Mouse (Mus musculus): Measurements from ENCODE around the gene Slc22a5. TPM values are rescaled to one million over a fixed set of nuclear protein-coding genes. Genes with fewer than 3 reads are reported as not detected.
A peak's percentile ranks its signal among the peaks of the same experiment; 100 is the strongest.
"Not testable (repeated sequence)": the region's sequence is repeated elsewhere in the genome, so short reads cannot be mapped to it uniquely, and the experiment has no call there.

Slc22a5 gene
- polyA plus RNA-seq (2015; fragmentation: Nextera tagmentation; extraction: Ambion mirVana): 9.0 and 10.6 TPM in 2 replicates

DNA sequence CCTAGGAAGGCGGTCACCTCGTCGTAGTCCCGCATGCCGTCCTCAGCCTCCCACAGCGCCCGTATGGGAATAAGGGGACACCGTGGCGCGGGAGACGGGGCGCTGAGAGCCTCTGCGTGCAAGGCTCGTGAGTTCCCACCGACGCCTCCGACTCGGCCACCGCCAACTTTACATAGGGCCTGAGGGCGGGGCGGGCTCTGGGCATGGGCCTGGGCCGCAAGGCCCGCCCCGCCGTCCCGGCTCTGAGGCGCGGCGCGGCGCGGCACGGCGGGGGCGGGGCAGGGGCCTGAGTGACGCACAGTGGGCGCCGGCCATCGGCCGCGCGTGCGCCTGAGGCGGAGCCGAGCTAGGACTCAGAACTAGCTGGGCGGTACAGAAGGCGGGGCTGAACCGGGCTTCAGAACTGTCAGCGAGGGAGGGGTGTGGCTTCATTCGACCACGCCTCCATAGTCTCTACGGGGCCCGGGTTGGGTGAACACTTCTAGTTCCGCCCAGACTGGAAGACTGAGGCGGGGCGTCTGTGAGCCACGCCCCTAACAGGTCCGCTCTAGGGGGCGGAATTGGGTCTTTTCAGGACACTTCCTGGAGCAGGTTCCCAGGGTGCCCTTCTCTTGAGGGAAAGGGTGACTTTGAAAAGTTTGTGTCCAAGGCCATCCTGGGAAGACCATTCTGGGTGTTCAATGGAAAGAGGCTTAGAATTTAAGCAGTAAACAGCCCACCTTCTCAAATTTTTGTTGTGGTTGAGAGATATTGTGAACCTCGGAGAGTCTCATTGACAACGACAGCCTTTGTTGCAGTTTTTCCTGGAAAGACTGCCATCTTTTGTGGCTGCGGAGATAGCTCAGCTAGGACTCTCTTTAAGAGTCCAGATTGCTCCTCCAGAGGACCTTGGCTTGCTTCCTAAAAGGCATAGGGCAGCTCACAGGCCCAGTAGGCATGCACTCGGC is at the start of gene Slc22a5:
Slc22a5 (minus strand) TSS at position 156 of the 947 bp plus-strand sequence.
- peak; percentile 98 for ATAC-seq (replicated peaks; ENCODE audit: extremely low read depth, insufficient read depth, low FRiP score)
- H3K4me1 ChIP-seq (ENCODE audit: control insufficient read depth, insufficient read depth, low read length): peaks cover 24% of the 10 kb centered on the region
- H3K4me3 ChIP-seq (ENCODE audit: low read length): peak within 1 kb of the TSS; percentile 62
- no peaks in the 10 kb centered on the region for H3K27me3 ChIP-seq (ENCODE audit: control insufficient read depth, insufficient read depth, low read length)
- 3% methylated on average over 63 of the region's 63 CpGs for WGBS
- no peaks in the 10 kb centered on the region for H3K9me3 ChIP-seq (replicated peaks; ENCODE audit: control insufficient read depth, low read length)
- no peaks in the 10 kb centered on the region for H3K36me3 ChIP-seq (ENCODE audit: control insufficient read depth, insufficient read depth)
- peak within 1 kb of the TSS; percentile 93 for H3K4me2 ChIP-seq (ENCODE audit: low read depth, low read length)
- H3K9ac ChIP-seq (ENCODE audit: low read length): peak within 1 kb of the TSS; percentile 83
- peak within 1 kb of the TSS; percentile 73 for H3K27ac ChIP-seq (ENCODE audit: low read length)

DNA sequence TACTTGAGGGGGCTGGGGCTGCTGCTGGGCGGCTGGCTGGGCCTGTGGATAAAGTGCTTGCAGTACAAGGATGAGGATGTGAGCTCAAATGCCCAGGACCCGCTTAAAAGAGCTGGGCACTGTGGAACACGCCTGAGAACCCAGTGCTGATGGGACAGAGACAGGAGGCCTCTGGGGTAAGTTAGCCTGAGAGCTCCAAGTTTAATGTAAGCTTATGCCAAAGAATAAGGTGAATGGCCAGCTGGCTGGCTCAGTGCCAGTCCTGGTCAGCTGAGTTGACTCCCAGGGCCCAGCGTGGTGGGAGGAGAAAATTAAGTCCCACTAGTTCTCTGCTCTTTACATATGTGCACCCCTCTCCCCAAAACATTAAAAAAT is 40.5 kb upstream of the Slc22a5 start:
- WGBS: 54% methylated on average over 4 of the region's 4 CpGs
- not testable (repeated sequence) for ATAC-seq (replicated peaks; ENCODE audit: extremely low read depth, insufficient read depth, low FRiP score); H3K4me3 ChIP-seq (ENCODE audit: low read length); H3K27ac ChIP-seq (ENCODE audit: low read length); H3K36me3 ChIP-seq (ENCODE audit: control insufficient read depth, insufficient read depth); H3K9ac ChIP-seq (ENCODE audit: low read length); H3K27me3 ChIP-seq (ENCODE audit: control insufficient read depth, insufficient read depth, low read length); H3K4me1 ChIP-seq (ENCODE audit: control insufficient read depth, insufficient read depth, low read length); H3K9me3 ChIP-seq (replicated peaks; ENCODE audit: control insufficient read depth, low read length); H3K4me2 ChIP-seq (ENCODE audit: low read depth, low read length)

DNA sequence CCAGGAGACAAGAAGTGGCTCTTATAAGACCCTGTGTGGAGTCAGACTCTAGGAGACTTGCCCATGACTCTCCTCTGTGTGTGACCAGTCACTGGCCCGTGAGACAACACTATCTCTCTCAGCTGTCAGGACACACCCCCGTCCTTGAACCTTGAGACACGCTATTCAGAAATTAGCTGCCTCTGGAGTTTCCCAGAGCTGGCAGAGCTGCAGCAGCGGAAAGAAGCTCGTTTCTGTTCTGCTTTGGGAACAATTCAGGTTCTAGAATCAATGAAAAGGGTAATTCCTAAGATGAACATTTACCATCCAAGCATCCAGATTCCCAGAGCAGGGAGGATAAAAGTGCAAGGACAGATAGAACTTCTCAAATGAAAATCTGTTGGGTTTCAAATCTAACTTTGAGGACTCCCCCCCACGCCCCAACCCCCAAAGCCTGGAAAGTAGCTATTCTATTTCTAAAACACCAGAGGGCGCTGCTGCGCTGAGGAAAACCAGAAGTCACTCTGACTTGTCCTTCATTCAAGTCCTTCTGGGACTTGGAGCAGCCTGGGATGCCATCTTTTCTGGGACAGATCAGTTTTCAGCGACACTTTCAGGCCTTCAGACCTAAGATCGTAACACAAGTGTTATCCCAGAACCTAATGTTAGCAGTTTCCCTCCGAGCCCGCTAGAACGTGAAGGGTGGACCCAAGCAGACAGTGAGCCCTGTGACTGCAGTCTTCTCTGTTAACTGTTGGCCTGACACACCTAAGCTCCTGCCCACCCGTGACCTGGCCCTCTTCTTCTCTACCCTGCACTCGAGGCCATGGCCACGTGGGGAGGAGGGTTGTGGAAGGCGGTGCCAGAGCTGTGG is 39.9 kb upstream of the Slc22a5 start:
- Histone ChIP-seq H3K27me3 (ENCODE audit: control insufficient read depth, insufficient read depth, low read length) (no peaks in the 10 kb centered on the region), H3K9me3 (replicated peaks; ENCODE audit: control insufficient read depth, low read length) (no peaks in the 10 kb centered on the region), H3K27ac (ENCODE audit: low read length) (no peak overlapping the region), H3K36me3 (ENCODE audit: control insufficient read depth, insufficient read depth) (no peaks in the 10 kb centered on the region), H3K4me3 (ENCODE audit: low read length) (no peak overlapping the region), H3K4me2 (ENCODE audit: low read depth, low read length) (no peak overlapping the region), H3K9ac (ENCODE audit: low read length) (no peak overlapping the region), H3K4me1 (ENCODE audit: control insufficient read depth, insufficient read depth, low read length) (peaks cover 6% of the 10 kb centered on the region; the same call in 1 of the 2 replicates)
- 25% methylated on average over 17 of the region's 17 CpGs for WGBS
- ATAC-seq (replicated peaks; ENCODE audit: extremely low read depth, insufficient read depth, low FRiP score): no peak; the same call in 1 of the 2 replicates

DNA sequence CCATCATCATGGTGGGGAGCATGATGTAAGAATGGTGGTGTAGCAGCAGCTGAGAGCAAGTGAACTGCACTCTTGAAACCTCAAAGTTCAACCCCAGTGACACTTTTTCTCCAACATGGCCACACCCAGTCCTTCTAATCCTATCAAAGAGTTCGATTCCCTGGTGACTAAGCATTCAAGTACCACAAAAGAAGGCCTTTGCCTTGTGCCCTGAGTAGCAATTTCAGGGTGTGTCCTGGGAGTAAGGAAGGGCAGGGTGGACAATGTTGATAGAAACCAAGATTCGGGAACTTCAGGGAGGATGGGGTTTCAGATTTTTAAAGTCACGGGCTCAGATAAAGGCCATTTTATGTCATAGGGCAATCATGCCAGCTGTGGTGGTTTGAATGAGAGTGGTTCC is 38.3 kb upstream of the Slc22a5 start:
- Histone ChIP-seq H3K36me3 (ENCODE audit: control insufficient read depth, insufficient read depth) (no peaks in the 10 kb centered on the region), H3K27ac (ENCODE audit: low read length) (no peak overlapping the region), H3K27me3 (ENCODE audit: control insufficient read depth, insufficient read depth, low read length) (no peaks in the 10 kb centered on the region), H3K4me1 (ENCODE audit: control insufficient read depth, insufficient read depth, low read length) (peaks cover 6% of the 10 kb centered on the region; the same call in 1 of the 2 replicates), H3K9ac (ENCODE audit: low read length) (no peak overlapping the region), H3K9me3 (replicated peaks; ENCODE audit: control insufficient read depth, low read length) (no peaks in the 10 kb centered on the region; the same call in 1 of the 2 replicates), H3K4me3 (ENCODE audit: low read length) (no peak overlapping the region), H3K4me2 (ENCODE audit: low read depth, low read length) (no peak overlapping the region)
- WGBS: 90% methylated on average over 3 of the region's 3 CpGs
- no peak for ATAC-seq (replicated peaks; ENCODE audit: extremely low read depth, insufficient read depth, low FRiP score)

DNA sequence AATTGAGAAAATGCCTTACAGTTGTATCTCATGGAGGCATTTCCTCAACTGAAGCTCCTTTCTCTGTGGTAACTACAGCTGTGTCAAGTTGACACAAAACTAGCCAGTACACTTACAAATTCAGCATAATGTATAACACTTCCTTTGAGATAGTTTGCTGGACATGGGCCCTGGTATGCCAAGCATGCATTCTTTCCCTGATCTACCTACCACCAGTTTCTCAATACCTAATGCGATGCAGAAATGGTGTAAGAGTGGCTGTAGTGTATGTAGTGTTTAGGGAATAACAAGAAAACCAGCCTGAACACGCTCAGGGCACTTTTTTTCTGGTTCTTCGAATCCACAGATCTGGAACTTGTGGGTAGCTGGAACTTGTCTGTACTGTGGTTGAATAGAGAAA is 37.1 kb upstream of the Slc22a5 start:
- H3K9me3 ChIP-seq (replicated peaks; ENCODE audit: control insufficient read depth, low read length): no peaks in the 10 kb centered on the region; the same call in 1 of the 2 replicates
- 69% methylated on average over 3 of the region's 3 CpGs for WGBS
- H3K4me2 ChIP-seq (ENCODE audit: low read depth, low read length): no peak overlapping the region
- H3K4me3 ChIP-seq (ENCODE audit: low read length): no peak overlapping the region
- no peaks in the 10 kb centered on the region for H3K27me3 ChIP-seq (ENCODE audit: control insufficient read depth, insufficient read depth, low read length)
- ATAC-seq (replicated peaks; ENCODE audit: extremely low read depth, insufficient read depth, low FRiP score): no peak
- no peak overlapping the region for H3K27ac ChIP-seq (ENCODE audit: low read length)
- H3K4me1 ChIP-seq (ENCODE audit: control insufficient read depth, insufficient read depth, low read length): peaks cover 6% of the 10 kb centered on the region; the same call in 1 of the 2 replicates
- no peaks in the 10 kb centered on the region for H3K36me3 ChIP-seq (ENCODE audit: control insufficient read depth, insufficient read depth)
- no peak overlapping the region for H3K9ac ChIP-seq (ENCODE audit: low read length)

DNA sequence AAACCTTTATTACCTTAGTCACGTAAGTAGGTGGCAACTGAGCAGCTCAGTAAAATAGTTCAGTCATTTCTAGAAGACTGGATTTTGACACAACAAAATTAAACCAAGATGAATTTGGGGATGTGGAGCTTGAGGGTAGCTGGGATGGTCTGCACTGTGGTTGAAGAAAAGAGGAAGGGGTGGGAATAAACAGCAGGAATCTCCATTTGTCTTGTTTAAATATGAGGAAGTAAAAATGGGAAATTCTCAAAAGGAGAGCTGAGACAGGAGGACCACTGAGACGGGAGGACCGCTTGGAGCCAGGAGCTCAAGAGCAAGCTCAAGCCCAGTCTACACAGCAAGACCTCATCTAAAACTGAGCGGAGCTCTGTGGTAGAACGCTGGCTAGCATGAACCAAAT is 34.8 kb upstream of the Slc22a5 start:
- H3K4me1 ChIP-seq (ENCODE audit: control insufficient read depth, insufficient read depth, low read length): peaks cover 2% of the 10 kb centered on the region; the same call in 1 of the 2 replicates
- H3K36me3 ChIP-seq (ENCODE audit: control insufficient read depth, insufficient read depth): no peaks in the 10 kb centered on the region
- 87% methylated on average over 5 of the region's 5 CpGs for WGBS
- no peaks in the 10 kb centered on the region for H3K27me3 ChIP-seq (ENCODE audit: control insufficient read depth, insufficient read depth, low read length)
- no peak overlapping the region for H3K4me2 ChIP-seq (ENCODE audit: low read depth, low read length)
- no peak overlapping the region for H3K4me3 ChIP-seq (ENCODE audit: low read length)
- no peak for ATAC-seq (replicated peaks; ENCODE audit: extremely low read depth, insufficient read depth, low FRiP score)
- no peaks in the 10 kb centered on the region; the same call in 1 of the 2 replicates for H3K9me3 ChIP-seq (replicated peaks; ENCODE audit: control insufficient read depth, low read length)
- H3K9ac ChIP-seq (ENCODE audit: low read length): no peak overlapping the region
- H3K27ac ChIP-seq (ENCODE audit: low read length): no peak overlapping the region

DNA sequence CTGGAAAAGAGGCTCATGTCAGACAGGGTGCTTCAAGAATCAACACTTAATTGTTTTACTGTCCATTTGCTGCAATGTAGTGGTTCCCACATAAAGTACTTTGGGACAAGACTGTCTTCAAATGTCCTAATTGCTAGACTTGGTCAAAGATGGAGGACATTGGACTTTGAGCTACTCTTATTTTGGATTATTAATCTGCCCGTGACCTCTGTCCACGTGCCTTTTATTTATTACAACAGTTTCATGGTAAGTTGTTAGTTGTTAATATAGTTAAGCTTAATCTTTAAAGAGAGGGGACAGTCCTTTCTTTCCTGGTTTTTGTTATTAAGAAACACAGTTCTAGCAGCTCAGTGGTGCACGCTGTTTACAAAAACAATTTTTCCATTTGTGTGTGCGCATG is 27.4 kb upstream of the Slc22a5 start:
- no peaks in the 10 kb centered on the region for H3K36me3 ChIP-seq (ENCODE audit: control insufficient read depth, insufficient read depth)
- no peaks in the 10 kb centered on the region for H3K27me3 ChIP-seq (ENCODE audit: control insufficient read depth, insufficient read depth, low read length)
- no peak overlapping the region for H3K4me2 ChIP-seq (ENCODE audit: low read depth, low read length)
- H3K4me1 ChIP-seq (ENCODE audit: control insufficient read depth, insufficient read depth, low read length): no peaks in the 10 kb centered on the region
- H3K9ac ChIP-seq (ENCODE audit: low read length): no peak overlapping the region
- H3K9me3 ChIP-seq (replicated peaks; ENCODE audit: control insufficient read depth, low read length): no peaks in the 10 kb centered on the region
- H3K27ac ChIP-seq (ENCODE audit: low read length): no peak overlapping the region
- no peak for ATAC-seq (replicated peaks; ENCODE audit: extremely low read depth, insufficient read depth, low FRiP score)
- H3K4me3 ChIP-seq (ENCODE audit: low read length): no peak overlapping the region
- WGBS: 90% methylated on average over 4 of the region's 4 CpGs

DNA sequence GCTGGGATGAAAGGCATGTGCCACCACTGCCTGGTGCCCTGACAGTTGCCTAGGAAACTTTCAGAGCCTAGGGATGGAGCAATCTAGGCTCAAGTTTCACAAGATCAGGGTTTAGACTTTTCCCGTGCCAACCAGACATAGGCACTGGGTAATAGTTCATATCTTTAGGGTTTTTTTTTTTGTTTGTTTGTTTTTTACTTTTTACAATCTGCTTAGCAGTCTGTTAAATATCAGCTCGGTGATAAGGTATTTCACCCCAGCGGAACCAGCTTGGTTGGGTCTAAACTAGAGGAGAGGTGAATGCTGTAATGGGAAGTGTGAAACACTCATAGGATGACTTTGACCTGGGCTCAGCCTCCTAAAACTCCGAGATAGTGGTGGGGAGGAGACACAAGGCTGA is 19.6 kb upstream of the Slc22a5 start:
- Histone ChIP-seq H3K27ac (ENCODE audit: low read length) (no peak overlapping the region), H3K4me3 (ENCODE audit: low read length) (no peak overlapping the region), H3K27me3 (ENCODE audit: control insufficient read depth, insufficient read depth, low read length) (no peaks in the 10 kb centered on the region), H3K9ac (ENCODE audit: low read length) (no peak overlapping the region), H3K36me3 (ENCODE audit: control insufficient read depth, insufficient read depth) (no peaks in the 10 kb centered on the region), H3K9me3 (replicated peaks; ENCODE audit: control insufficient read depth, low read length) (no peaks in the 10 kb centered on the region), H3K4me1 (ENCODE audit: control insufficient read depth, insufficient read depth, low read length) (no peaks in the 10 kb centered on the region), H3K4me2 (ENCODE audit: low read depth, low read length) (no peak overlapping the region)
- no peak for ATAC-seq (replicated peaks; ENCODE audit: extremely low read depth, insufficient read depth, low FRiP score)
- 53% methylated on average over 4 of the region's 4 CpGs for WGBS

All from heart, embryonic 16.5 days (tissue).